Mouse (Mus musculus) hindbrain, embryonic 12.5 days (tissue): ENCODE results near the gene Tbc1d16. TPM values are rescaled to one million over a fixed set of nuclear protein-coding genes. Genes with fewer than 3 reads are reported as not detected.
"Not testable (repeated sequence)": the region's sequence is repeated elsewhere in the genome, so short reads cannot be mapped to it uniquely, and the experiment has no call there.

Experiments
- ATAC-seq: fragments of 200-750 bp; cut with Nextera tagmentation; 2 replicates; pipeline ENCODE4 v1.8.0; 2017; ENCODE audit warnings: moderate TSS enrichment; ENCODE audit not compliant: low FRiP score
- H3K27ac ChIP-seq: fragments of 300-500 bp; sonication (generic); 2 replicates; pipeline ENCODE4 v1.5.1; 2016; ENCODE audit warnings: mild to moderate bottlenecking
- H3K27me3 ChIP-seq: fragments of 300-500 bp; sonication (generic); 2 replicates; pipeline ENCODE4 v1.6.1; 2016; ENCODE audit warnings: mild to moderate bottlenecking
- H3K36me3 ChIP-seq: fragments of 300-500 bp; sonication (generic); 2 replicates; pipeline ENCODE4 v1.6.1; 2016; ENCODE audit warnings: mild to moderate bottlenecking
- H3K4me1 ChIP-seq: fragments of 300-500 bp; sonication (generic); 2 replicates; pipeline ENCODE4 v1.6.1; 2016
- H3K4me2 ChIP-seq: fragments of 300-500 bp; sonication (generic); replicated peaks from 2 replicates; pipeline ENCODE4 v1.6.1; 2016; ENCODE audit warnings: mild to moderate bottlenecking
- H3K4me3 ChIP-seq: fragments of 300-500 bp; sonication (generic); 2 replicates; pipeline ENCODE4 v1.5.1; 2016; ENCODE audit warnings: mild to moderate bottlenecking
- H3K9ac ChIP-seq: fragments of 300-500 bp; sonication (generic); 2 replicates; pipeline ENCODE4 v1.6.1; 2016; ENCODE audit warnings: mild to moderate bottlenecking, moderate library complexity
- H3K9me3 ChIP-seq: fragments of 300-500 bp; sonication (generic); replicated peaks from 2 replicates; pipeline ENCODE4 v1.6.1; 2016; ENCODE audit warnings: mild to moderate bottlenecking
- whole genome bisulfite sequencing: fragments of 180-500 bp; shearing (Covaris S2); methylation state at CpG from one replicate; pipeline ENCODE4 v1.1.7; 2016; 5-methylcytosine and 5-hydroxymethylcytosine counted together
- polyA plus RNA-seq: library from polyadenylated mRNA; unstranded; fragments of >200 nt; fragmentation: Nextera tagmentation; extraction: Ambion mirVana; gene quantifications from 2 replicates; pipeline ENCODE4 v1.2.1, GENCODE M21; 2016

Tbc1d16 gene
- 34.7 and 36.7 TPM in 2 replicates for polyA plus RNA-seq

GRCm38 (mm10) chr11:119228091-119228781 is at the start of gene Tbc1d16, which contains the start of gene Ccdc40:
Gene Tbc1d16, minus strand, starts transcription at chr11:119228499.
Gene Ccdc40, plus strand, starts transcription at chr11:119228572.
- H3K27ac ChIP-seq, result peak within 1 kb of the TSS; percentile 88
- peak within 1 kb of the TSS; percentile 91 for H3K9ac ChIP-seq
- H3K4me2 ChIP-seq, result peak within 1 kb of the TSS; percentile 93
- peaks cover 11% of the 10 kb centered on the region; the same call in 1 of the 2 replicates for H3K36me3 ChIP-seq
- H3K4me1 ChIP-seq, result peaks cover 54% of the 10 kb centered on the region
- H3K27me3 ChIP-seq, result no peaks in the 10 kb centered on the region
- peak within 1 kb of the TSS; percentile 78 for H3K4me3 ChIP-seq
- ATAC-seq, result peak; percentile 92
- WGBS, result under 1% methylated on average over 65 of the region's 66 CpGs
- H3K9me3 ChIP-seq, result no peaks in the 10 kb centered on the region

- Histone ChIP-seq H3K9me3 (no peaks in the 10 kb centered on the region), H3K9ac (no peak overlapping the region), H3K27ac (no peak overlapping the region), H3K4me2 (no peak overlapping the region), H3K27me3 (no peaks in the 10 kb centered on the region), H3K4me3 (no peak overlapping the region), H3K4me1 (peaks cover 8% of the 10 kb centered on the region), H3K36me3 (peaks cover 41% of the 10 kb centered on the region)
- WGBS, result 84% methylated on average over 8 of the region's 8 CpGs
- no peak for ATAC-seq
Observed at GRCm38 (mm10) chr11:119273186-119273930, 45.1 kb upstream of the Tbc1d16 start.

GRCm38 (mm10) chr11:119272492-119272891 is 44.2 kb upstream of the Tbc1d16 start:
- not testable (repeated sequence) for H3K27ac ChIP-seq, H3K27me3 ChIP-seq, ATAC-seq, H3K9ac ChIP-seq, H3K4me2 ChIP-seq, H3K4me3 ChIP-seq, H3K9me3 ChIP-seq
- WGBS, result 59% methylated on average over 3 of the region's 3 CpGs
- Histone ChIP-seq H3K4me1 (peaks cover 14% of the 10 kb centered on the region), H3K36me3 (peaks cover 37% of the 10 kb centered on the region)

- peak; percentile 24; the same call in 1 of the 2 replicates for ATAC-seq
- Histone ChIP-seq H3K4me1 (peaks cover 15% of the 10 kb centered on the region), H3K4me2 (peak overlapping the region; percentile 94), H3K9me3 (no peaks in the 10 kb centered on the region), H3K4me3 (peak overlapping the region; percentile 63), H3K27ac (no peak overlapping the region), H3K36me3 (peaks cover 19% of the 10 kb centered on the region), H3K27me3 (no peaks in the 10 kb centered on the region), H3K9ac (peak overlapping the region; percentile 80)
- WGBS, result 81% methylated on average over 16 of the region's 16 CpGs
Observed at GRCm38 (mm10) chr11:119268557-119269195, 40.4 kb upstream of the Tbc1d16 start.

GRCm38 (mm10) chr11:119267768-119268556 is 39.7 kb upstream of the Tbc1d16 start, which contains the start of gene Gaa:
Gene Gaa, plus strand, starts transcription at chr11:119267887.
- 5% methylated on average over 52 of the region's 52 CpGs for WGBS
- peaks cover 15% of the 10 kb centered on the region for H3K4me1 ChIP-seq
- H3K27ac ChIP-seq, result no peak within 1 kb of the TSS
- H3K4me2 ChIP-seq, result peak within 1 kb of the TSS; percentile 94
- peak within 1 kb of the TSS; percentile 80 for H3K9ac ChIP-seq
- H3K9me3 ChIP-seq, result no peaks in the 10 kb centered on the region
- peaks cover 12% of the 10 kb centered on the region for H3K36me3 ChIP-seq
- H3K27me3 ChIP-seq, result no peaks in the 10 kb centered on the region
- H3K4me3 ChIP-seq, result peak within 1 kb of the TSS; percentile 63
- ATAC-seq, result peak; percentile 83

GRCm38 (mm10) chr11:119267241-119267674 is 39.0 kb upstream of the Tbc1d16 start:
- no peak overlapping the region for H3K27ac ChIP-seq
- H3K9ac ChIP-seq, result 0 out of 2 replicates have a peak overlapping the region, but pooled peaks have one; percentile 80
- peak overlapping the region; percentile 94; the same call in 1 of the 2 replicates for H3K4me2 ChIP-seq
- peaks cover 8% of the 10 kb centered on the region for H3K36me3 ChIP-seq
- H3K27me3 ChIP-seq, result no peaks in the 10 kb centered on the region
- WGBS, result 44% methylated on average over 6 of the region's 6 CpGs
- peak; percentile 44 for ATAC-seq
- H3K4me3 ChIP-seq, result peak overlapping the region; percentile 63; the same call in 1 of the 2 replicates
- H3K4me1 ChIP-seq, result peaks cover 15% of the 10 kb centered on the region
- H3K9me3 ChIP-seq, result no peaks in the 10 kb centered on the region

- Histone ChIP-seq H3K4me3 (no peak overlapping the region), H3K9me3 (no peaks in the 10 kb centered on the region), H3K36me3 (peaks cover 21% of the 10 kb centered on the region), H3K27ac (no peak overlapping the region), H3K9ac (no peak overlapping the region), H3K4me2 (no peak overlapping the region), H3K4me1 (peaks cover 13% of the 10 kb centered on the region), H3K27me3 (no peaks in the 10 kb centered on the region)
- no peak for ATAC-seq
- WGBS, result 76% methylated on average over 7 of the region's 7 CpGs
Observed at GRCm38 (mm10) chr11:119265811-119266210, 37.5 kb upstream of the Tbc1d16 start.

GRCm38 (mm10) chr11:119264413-119264812 is 36.1 kb upstream of the Tbc1d16 start:
- WGBS, result 93% methylated on average over 13 of the region's 13 CpGs

GRCm38 (mm10) chr11:119259977-119260376 is 31.7 kb upstream of the Tbc1d16 start:
- no peak overlapping the region for H3K27ac ChIP-seq
- no peak overlapping the region for H3K9ac ChIP-seq
- no peak overlapping the region for H3K4me3 ChIP-seq
- no peaks in the 10 kb centered on the region for H3K9me3 ChIP-seq
- H3K4me2 ChIP-seq, result no peak overlapping the region
- ATAC-seq, result no peak
- H3K27me3 ChIP-seq, result no peaks in the 10 kb centered on the region
- 0 out of 2 replicates have a peak, but pooled peaks cover 3% of the 10 kb centered on the region for H3K4me1 ChIP-seq
- peaks cover 48% of the 10 kb centered on the region for H3K36me3 ChIP-seq
- 96% methylated on average over 8 of the region's 8 CpGs for WGBS

More at GRCm38 (mm10) chr11:119264413-119264812, 36.1 kb upstream of the Tbc1d16 start:
- no peak overlapping the region for H3K4me2 ChIP-seq
- peaks cover 13% of the 10 kb centered on the region for H3K4me1 ChIP-seq
- no peak overlapping the region for H3K4me3 ChIP-seq
- no peak overlapping the region for H3K9ac ChIP-seq
- no peaks in the 10 kb centered on the region for H3K9me3 ChIP-seq
- ATAC-seq, result no peak
- no peaks in the 10 kb centered on the region for H3K27me3 ChIP-seq
- H3K27ac ChIP-seq, result no peak overlapping the region
- H3K36me3 ChIP-seq, result peaks cover 35% of the 10 kb centered on the region

- H3K27ac ChIP-seq, result 0 out of 2 replicates have a peak overlapping the region, but pooled peaks have one; percentile 42
- peak overlapping the region; percentile 41 for H3K4me2 ChIP-seq
- H3K4me1 ChIP-seq, result 0 out of 2 replicates have a peak, but pooled peaks cover 3% of the 10 kb centered on the region
- 0 out of 2 replicates have a peak, but pooled peaks have one; percentile 60 for ATAC-seq
- peak overlapping the region; percentile 48; the same call in 1 of the 2 replicates for H3K9ac ChIP-seq
- 71% methylated on average over 23 of the region's 23 CpGs for WGBS
- no peaks in the 10 kb centered on the region for H3K9me3 ChIP-seq
- no peaks in the 10 kb centered on the region for H3K27me3 ChIP-seq
- peak overlapping the region; percentile 24 for H3K4me3 ChIP-seq
- peaks cover 41% of the 10 kb centered on the region for H3K36me3 ChIP-seq
Observed at GRCm38 (mm10) chr11:119258572-119259322, 30.4 kb upstream of the Tbc1d16 start.

GRCm38 (mm10) chr11:119258216-119258571 is 29.9 kb upstream of the Tbc1d16 start:
- H3K4me2 ChIP-seq, result peak overlapping the region; percentile 41
- H3K27me3 ChIP-seq, result no peaks in the 10 kb centered on the region
- 0 out of 2 replicates have a peak overlapping the region, but pooled peaks have one; percentile 42 for H3K27ac ChIP-seq
- peak overlapping the region; percentile 24 for H3K4me3 ChIP-seq
- 69% methylated on average over 9 of the region's 9 CpGs for WGBS
- H3K9me3 ChIP-seq, result no peaks in the 10 kb centered on the region
- H3K9ac ChIP-seq, result no peak overlapping the region
- no peak for ATAC-seq
- peaks cover 8% of the 10 kb centered on the region for H3K4me1 ChIP-seq
- H3K36me3 ChIP-seq, result peaks cover 41% of the 10 kb centered on the region
